Mouse (Mus musculus): ENCODE data around the gene 2010111I01Rik. TPM values are rescaled to one million over a fixed set of nuclear protein-coding genes. Genes with fewer than 3 reads are reported as not detected.
A peak's percentile ranks its signal among the peaks of the same experiment; 100 is the strongest.

2010111I01Rik gene
- total and polyA plus RNA-seq, 3 experiments, result 13.3 to 19.8 (median 14.4) TPM

GRCm38 (mm10) chr13:63239877-63240671 is 275.4 kb downstream of the 2010111I01Rik start:
- no peaks in the 10 kb centered on the region for H3K27me3 ChIP-seq (replicated peaks)
- dilution Hi-C loops (cut with MboI; ENCODE audit: extremely low pct_ligation_motif_present, extremely low pct_unique_long_range_greater_than_20kb, low sequenced_read_pairs), result no loop called here
- peak; percentile 75 for TF ChIP-seq MAX (IDR thresholded peaks at IDR 0.05; ENCODE audit: low read length)
- peak; percentile 71 for TF ChIP-seq POLR2A (IDR thresholded peaks at IDR 0.05; ENCODE audit: low read depth, low read length)
- 0 out of 2 replicates have a peak, but pooled peaks have one; percentile 43 for TF ChIP-seq TCF12 (IDR thresholded peaks at IDR 0.05; ENCODE audit: low read depth, low read length)
- no peak for TF ChIP-seq CTCF (conservative IDR thresholded peaks at IDR 0.05 in 1 of 2, IDR thresholded peaks at IDR 0.05 in 1 of 2; ENCODE audit: low read depth in 2 of 2, low read length in 2 of 2)
- TF ChIP-seq BHLHE40 (IDR thresholded peaks at IDR 0.05; ENCODE audit: low read depth, low read length), result 0 out of 2 replicates have a peak, but pooled peaks have one; percentile 30
- peak; percentile 54; the same call in 1 of the 2 replicates for TF ChIP-seq SIN3A (IDR thresholded peaks at IDR 0.05; ENCODE audit: low read length)
- no peak for TF ChIP-seq EP300 (IDR thresholded peaks at IDR 0.05; ENCODE audit: low read length)
- TF ChIP-seq USF1 (IDR thresholded peaks at IDR 0.05; ENCODE audit: low read depth, low read length), result peak; percentile 50
- no peak for TF ChIP-seq RAD21 (IDR thresholded peaks at IDR 0.05; ENCODE audit: low read depth, low read length)
- peak; percentile 7 for TF ChIP-seq MXI1 (IDR thresholded peaks at IDR 0.05; ENCODE audit: low read depth, low read length)
- peak; percentile 91 for TF ChIP-seq UBTF (IDR thresholded peaks at IDR 0.05; ENCODE audit: low read depth, low read length)
- TF ChIP-seq NELFE (IDR thresholded peaks at IDR 0.05; ENCODE audit: low read depth, low read length), result 0 out of 2 replicates have a peak, but pooled peaks have one; percentile 48
- no peak for TF ChIP-seq POLR2AphosphoS2 (IDR thresholded peaks at IDR 0.05; ENCODE audit: low read depth, low read length)
- DNase-seq (ENCODE audit: extremely low read depth), result peak; percentile 59
- peak overlapping the region; percentile 80 to 81 (median 81) for H3K4me3 ChIP-seq (replicated peaks in 1 of 3; ENCODE audit: low read depth in 2 of 3, low read length in 2 of 3, poor library complexity in 1 of 3)
- H3K27ac ChIP-seq (ENCODE audit: insufficient read depth, low read depth), result peak overlapping the region; percentile 72
- H3K4me2 ChIP-seq (ENCODE audit: insufficient read depth, low read depth, poor library complexity, severe bottlenecking), result peak overlapping the region; percentile 74
- no peaks in the 10 kb centered on the region; the same call in 1 of the 2 replicates for H3K79me2 ChIP-seq (replicated peaks; ENCODE audit: control insufficient read depth, extremely low read depth, insufficient read depth, poor library complexity, severe bottlenecking)
- peaks cover 15 to 29% of the 10 kb centered on the region in 2 experiments for H3K4me1 ChIP-seq (ENCODE audit: control insufficient read depth in 1 of 2, insufficient read depth in 2 of 2)
- H3K9ac ChIP-seq (ENCODE audit: insufficient read depth, low read depth), result peak overlapping the region; percentile 68
- no peaks in the 10 kb centered on the region for H3K9me3 ChIP-seq (replicated peaks; ENCODE audit: low read length)
- in situ Hi-C loops (cut with MboI; ENCODE audit: low pct_ligation_motif_present, low pct_unique_long_range_greater_than_20kb, low sequenced_read_pairs), result loop anchor here (5.0 kb wide), 1 partner anchor 53 kb away; no protein-coding TSS in a partner anchor
- peaks cover 0 to 27% of the 10 kb centered on the region in 2 experiments for H3K36me3 ChIP-seq (replicated peaks in 1 of 2; ENCODE audit: control insufficient read depth in 1 of 2, insufficient read depth in 1 of 2, low read length in 1 of 2)

DNA sequence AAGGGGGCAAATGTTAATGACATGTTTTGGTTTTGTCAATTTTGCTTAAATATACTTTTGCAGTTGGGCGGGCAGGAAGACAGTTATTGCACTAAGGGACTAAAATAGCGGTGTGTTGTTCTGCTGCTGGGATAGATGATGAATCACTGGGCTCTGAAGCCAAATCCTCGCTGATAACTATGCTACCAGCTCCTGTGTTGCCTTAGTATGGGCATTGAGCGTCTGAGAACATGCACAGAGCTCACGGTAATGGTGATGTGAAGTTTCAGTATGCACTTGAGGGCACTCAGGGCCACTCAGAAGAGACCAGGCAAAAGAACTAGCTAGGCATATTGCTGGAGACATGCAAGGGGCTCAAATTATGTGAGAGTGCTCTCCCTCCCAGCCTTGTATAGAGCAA is 276.1 kb downstream of the 2010111I01Rik start:
- Histone ChIP-seq H3K9ac (ENCODE audit: insufficient read depth, low read depth) (peak overlapping the region; percentile 61; the same call in 1 of the 2 replicates), H3K4me3 (replicated peaks in 1 of 3; ENCODE audit: low read depth in 2 of 3, low read length in 2 of 3, poor library complexity in 1 of 3) (peak overlapping the region; percentile 80 to 81 (median 81)), H3K27ac (ENCODE audit: insufficient read depth, low read depth) (no peak overlapping the region), H3K36me3 (replicated peaks in 1 of 2; ENCODE audit: control insufficient read depth in 1 of 2, insufficient read depth in 1 of 2, low read length in 1 of 2) (peaks cover 0 to 30% of the 10 kb centered on the region in 2 experiments), H3K27me3 (replicated peaks) (no peaks in the 10 kb centered on the region), H3K79me2 (replicated peaks; ENCODE audit: control insufficient read depth, extremely low read depth, insufficient read depth, poor library complexity, severe bottlenecking) (no peaks in the 10 kb centered on the region; the same call in 1 of the 2 replicates), H3K4me2 (ENCODE audit: insufficient read depth, low read depth, poor library complexity, severe bottlenecking) (peak overlapping the region; percentile 74), H3K9me3 (replicated peaks; ENCODE audit: low read length) (no peaks in the 10 kb centered on the region), H3K4me1 (ENCODE audit: control insufficient read depth in 1 of 2, insufficient read depth in 2 of 2) (peaks cover 15 to 36% of the 10 kb centered on the region in 2 experiments)
- dilution Hi-C loops (cut with MboI; ENCODE audit: extremely low pct_ligation_motif_present, extremely low pct_unique_long_range_greater_than_20kb, low sequenced_read_pairs) (no loop called here), in situ Hi-C loops (cut with MboI; ENCODE audit: low pct_ligation_motif_present, low pct_unique_long_range_greater_than_20kb, low sequenced_read_pairs) (loop anchor here (5.0 kb wide), 1 partner anchor 54 kb away; no protein-coding TSS in a partner anchor)
- DNase-seq (ENCODE audit: extremely low read depth), result no peak
- no peak for TF ChIP-seq JUND (conservative IDR thresholded peaks at IDR 0.05; ENCODE audit: low read depth, low read length)
- no peak for TF ChIP-seq MYC (IDR thresholded peaks at IDR 0.05; ENCODE audit: low read depth, low read length)
- no peak for TF ChIP-seq ZMIZ1 (IDR thresholded peaks at IDR 0.05; ENCODE audit: low read depth, low read length)
- no peak for TF ChIP-seq NELFE (IDR thresholded peaks at IDR 0.05; ENCODE audit: low read depth, low read length)
- TF ChIP-seq SIN3A (IDR thresholded peaks at IDR 0.05; ENCODE audit: low read length), result no peak
- TF ChIP-seq BHLHE40 (IDR thresholded peaks at IDR 0.05; ENCODE audit: low read depth, low read length), result no peak
- TF ChIP-seq UBTF (IDR thresholded peaks at IDR 0.05; ENCODE audit: low read depth, low read length), result no peak
- no peak for TF ChIP-seq CTCF (conservative IDR thresholded peaks at IDR 0.05 in 1 of 2, IDR thresholded peaks at IDR 0.05 in 1 of 2; ENCODE audit: low read depth in 2 of 2, low read length in 2 of 2)
- no peak for TF ChIP-seq IRF4 (IDR thresholded peaks at IDR 0.05; ENCODE audit: low read depth, low read length)
- TF ChIP-seq KAT2A (IDR thresholded peaks at IDR 0.05; ENCODE audit: insufficient replicate concordance, low read length), result no peak
- no peak for TF ChIP-seq CHD2 (IDR thresholded peaks at IDR 0.05; ENCODE audit: low read length)

All from CH12.LX (cell line).